Mouse (Mus musculus): ENCODE measurements at regions not wholly inside any gene's neighbourhood (a gene's known extent, or its start where the extent isn't known, plus 50 kb on each side); places are given as distances from the start of the nearest gene placed in this dataset.

DNA sequence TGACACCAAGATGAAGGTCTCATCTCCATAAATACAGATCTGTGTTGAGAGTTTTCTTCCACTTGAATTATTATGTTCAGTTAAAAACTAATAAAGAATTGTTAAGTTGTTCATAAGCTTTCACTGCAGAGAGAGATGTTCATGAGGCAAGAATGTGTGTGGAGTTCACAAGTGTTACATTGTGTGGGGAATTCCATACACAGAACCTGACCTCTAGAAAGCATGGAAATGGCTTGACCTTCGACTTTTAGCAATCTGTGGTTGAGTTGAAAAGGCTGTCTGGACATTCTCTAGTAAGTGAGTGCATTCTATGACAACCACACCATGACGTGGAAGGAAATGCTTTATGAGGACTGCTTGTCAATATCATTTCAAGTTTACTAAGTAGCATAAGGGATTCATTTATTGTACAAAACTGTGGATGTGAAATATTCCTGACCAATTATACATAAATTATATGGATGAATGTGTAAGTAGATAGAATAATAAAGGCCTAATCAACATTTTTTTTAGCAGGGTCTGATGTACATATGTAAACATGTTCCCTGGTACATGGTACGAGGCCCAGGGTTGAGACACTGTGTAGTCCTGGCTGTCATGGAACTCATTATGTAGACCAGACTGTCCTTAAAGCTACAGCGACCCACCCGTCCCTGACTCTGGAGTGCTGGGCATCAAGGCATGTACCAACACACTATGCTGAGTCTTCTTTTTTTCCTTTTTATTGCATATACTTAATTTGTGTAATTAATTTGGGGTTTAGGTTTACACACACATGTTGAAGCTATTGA, 119.2 kb downstream of the Fam198b start:
- no peaks in the 10 kb centered on the region for H3K4me1 ChIP-seq (ENCODE audit: control insufficient read depth in 1 of 2, insufficient read depth in 2 of 2, low read length in 2 of 2)
- no peak for DNase-seq (ENCODE audit: low read depth, low spot score)
- H3K27ac ChIP-seq (ENCODE audit: control insufficient read depth, low read depth, low read length) = no peak overlapping the region
- no peaks in the 10 kb centered on the region for H3K36me3 ChIP-seq (ENCODE audit: control insufficient read depth in 1 of 2, insufficient read depth in 2 of 2, low read length in 2 of 2)
- H3K9ac ChIP-seq (ENCODE audit: control insufficient read depth, low read depth, low read length, poor library complexity, severe bottlenecking) = no peak overlapping the region
- H3K4me3 ChIP-seq (ENCODE audit: control insufficient read depth in 1 of 2, insufficient read depth in 1 of 2, low read depth in 2 of 2, low read length in 2 of 2) = no peak overlapping the region
- H3K27me3 ChIP-seq (ENCODE audit: control insufficient read depth in 1 of 2, insufficient read depth in 2 of 2, low read length in 2 of 2) = no peaks in the 10 kb centered on the region; a peak in 1 of 4 replicates
- H3K79me2 ChIP-seq (ENCODE audit: control insufficient read depth, insufficient read depth, low read length, poor library complexity) = no peaks in the 10 kb centered on the region
- TF ChIP-seq HCFC1 (IDR thresholded peaks at IDR 0.05; ENCODE audit: low read depth, low read length) = no peak
- H3K9me3 ChIP-seq (replicated peaks; ENCODE audit: insufficient read depth, low read length) = no peaks in the 10 kb centered on the region

DNA sequence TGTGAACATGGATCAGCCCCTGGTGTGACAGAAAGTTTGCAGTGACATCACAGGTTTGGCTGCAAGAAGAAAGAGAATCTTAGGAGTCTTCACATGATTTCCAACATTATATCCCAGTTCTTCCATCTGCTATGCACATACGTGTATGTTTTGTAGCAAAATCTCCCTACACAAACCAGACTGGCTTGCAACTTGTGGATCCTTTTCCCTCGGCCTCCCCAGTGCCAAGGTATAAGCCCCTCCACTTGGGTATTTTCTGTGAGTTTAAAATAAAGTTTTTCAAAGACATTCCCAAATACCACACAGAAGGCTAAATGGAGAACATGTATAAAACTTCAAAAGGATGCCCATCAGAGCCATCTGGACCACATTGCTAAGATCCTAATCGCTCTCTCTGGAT, 120.2 kb downstream of the Fam198b start:
- Histone ChIP-seq H3K4me1 (ENCODE audit: control insufficient read depth in 1 of 2, insufficient read depth in 2 of 2, low read length in 2 of 2) (no peaks in the 10 kb centered on the region), H3K27ac (ENCODE audit: control insufficient read depth, low read depth, low read length) (no peak overlapping the region), H3K36me3 (ENCODE audit: control insufficient read depth in 1 of 2, insufficient read depth in 2 of 2, low read length in 2 of 2) (no peaks in the 10 kb centered on the region), H3K79me2 (ENCODE audit: control insufficient read depth, insufficient read depth, low read length, poor library complexity) (no peaks in the 10 kb centered on the region), H3K27me3 (ENCODE audit: control insufficient read depth in 1 of 2, insufficient read depth in 2 of 2, low read length in 2 of 2) (no peaks in the 10 kb centered on the region; a peak in 1 of 4 replicates), H3K9me3 (replicated peaks; ENCODE audit: insufficient read depth, low read length) (no peaks in the 10 kb centered on the region), H3K4me3 (ENCODE audit: control insufficient read depth in 1 of 2, insufficient read depth in 1 of 2, low read depth in 2 of 2, low read length in 2 of 2) (no peak overlapping the region), H3K9ac (ENCODE audit: control insufficient read depth, low read depth, low read length, poor library complexity, severe bottlenecking) (no peak overlapping the region)
- TF ChIP-seq CHD2 (IDR thresholded peaks at IDR 0.05; ENCODE audit: low read length) (no peak), JUND (IDR thresholded peaks at IDR 0.05; ENCODE audit: low read depth, low read length) (no peak), USF2 (IDR thresholded peaks at IDR 0.05; ENCODE audit: borderline replicate concordance in 1 of 2, insufficient read depth in 1 of 2, low read depth in 1 of 2, low read length in 2 of 2) (no peak), ELF1 (IDR thresholded peaks at IDR 0.05; ENCODE audit: low read depth, low read length) (no peak), ZNF384 (IDR thresholded peaks at IDR 0.05; ENCODE audit: low read depth, low read length) (no peak), POLR2A (IDR thresholded peaks at IDR 0.05; ENCODE audit: control insufficient read depth in 1 of 2, insufficient read depth in 1 of 2, low read depth in 1 of 2, low read length in 2 of 2, poor library complexity in 1 of 2) (no peak), ZC3H11A (IDR thresholded peaks at IDR 0.05; ENCODE audit: low read depth, low read length) (no peak), SMC3 (IDR thresholded peaks at IDR 0.05; ENCODE audit: low read depth, low read length) (no peak), NELFE (IDR thresholded peaks at IDR 0.05; ENCODE audit: low read depth, low read length) (no peak), MYC (IDR thresholded peaks at IDR 0.05; ENCODE audit: low read depth, low read length) (no peak), SIN3A (IDR thresholded peaks at IDR 0.05; ENCODE audit: low read length) (no peak), KAT2A (conservative IDR thresholded peaks at IDR 0.05; ENCODE audit: low read depth, low read length) (no peak)
- no peak for DNase-seq (ENCODE audit: low read depth, low spot score)

DNA sequence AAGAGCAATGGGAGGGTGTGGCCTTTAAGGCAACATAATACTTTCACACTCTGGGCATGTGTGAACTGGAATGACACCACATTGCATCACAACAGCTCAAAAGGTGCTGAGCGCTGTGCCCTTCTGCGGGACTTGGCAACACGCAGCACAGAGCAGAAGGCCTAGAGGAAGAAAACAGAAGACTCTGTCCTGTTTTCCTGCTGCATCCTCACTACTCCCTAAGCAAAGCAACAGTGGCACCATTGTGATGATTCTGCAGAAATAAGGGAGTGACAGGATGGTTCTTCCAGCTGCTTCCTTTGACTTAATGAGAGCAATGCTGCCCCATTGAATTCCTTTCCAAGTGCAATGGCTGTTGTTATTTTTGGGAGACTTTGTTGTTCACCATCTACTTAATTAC, 120.6 kb downstream of the Fam198b start:
- Histone ChIP-seq H3K4me1 (ENCODE audit: control insufficient read depth in 1 of 2, insufficient read depth in 2 of 2, low read length in 2 of 2) (no peaks in the 10 kb centered on the region), H3K4me3 (ENCODE audit: control insufficient read depth in 1 of 2, insufficient read depth in 1 of 2, low read depth in 2 of 2, low read length in 2 of 2) (no peak overlapping the region), H3K79me2 (ENCODE audit: control insufficient read depth, insufficient read depth, low read length, poor library complexity) (no peaks in the 10 kb centered on the region), H3K9ac (ENCODE audit: control insufficient read depth, low read depth, low read length, poor library complexity, severe bottlenecking) (no peak overlapping the region), H3K27ac (ENCODE audit: control insufficient read depth, low read depth, low read length) (no peak overlapping the region), H3K36me3 (ENCODE audit: control insufficient read depth in 1 of 2, insufficient read depth in 2 of 2, low read length in 2 of 2) (no peaks in the 10 kb centered on the region), H3K27me3 (ENCODE audit: control insufficient read depth in 1 of 2, insufficient read depth in 2 of 2, low read length in 2 of 2) (no peaks in the 10 kb centered on the region; a peak in 1 of 4 replicates), H3K9me3 (replicated peaks; ENCODE audit: insufficient read depth, low read length) (no peaks in the 10 kb centered on the region)
- TF ChIP-seq CHD1 (IDR thresholded peaks at IDR 0.05; ENCODE audit: low read depth, low read length) = no peak
- no peak for TF ChIP-seq BHLHE40 (IDR thresholded peaks at IDR 0.05; ENCODE audit: borderline replicate concordance, low read depth, low read length)
- no peak for TF ChIP-seq MEF2A (IDR thresholded peaks at IDR 0.05; ENCODE audit: extremely low read depth, insufficient replicate concordance, low read depth, low read length, poor library complexity, severe bottlenecking)
- no peak for TF ChIP-seq POLR2A (IDR thresholded peaks at IDR 0.05; ENCODE audit: control insufficient read depth in 1 of 2, insufficient read depth in 1 of 2, low read depth in 1 of 2, low read length in 2 of 2, poor library complexity in 1 of 2)
- no peak for TF ChIP-seq POLR2AphosphoS5 (IDR thresholded peaks at IDR 0.05; ENCODE audit: borderline replicate concordance, low read depth, low read length)
- no peak for TF ChIP-seq KAT2A (conservative IDR thresholded peaks at IDR 0.05; ENCODE audit: low read depth, low read length)
- no peak for TF ChIP-seq GABPA (IDR thresholded peaks at IDR 0.05; ENCODE audit: low read depth, low read length)
- no peak for TF ChIP-seq MXI1 (IDR thresholded peaks at IDR 0.05; ENCODE audit: low read depth, low read length)
- DNase-seq (ENCODE audit: low read depth, low spot score) = no peak

Data from MEL (cell line).